Mouse (Mus musculus) forebrain, embryonic 16.5 days (tissue): ENCODE data around the gene Ndufa13. TPM values are rescaled to one million over a fixed set of nuclear protein-coding genes. Genes with fewer than 3 reads are reported as not detected.

Source experiments
- ATAC-seq: fragments of 200-750 bp; cut with Nextera tagmentation; 2 replicates; pipeline ENCODE4 v1.8.0; 2017; ENCODE audit warnings: mild to moderate bottlenecking, moderate library complexity
- H3K27ac ChIP-seq: fragments of 300-500 bp; sonication (generic); 2 replicates; pipeline ENCODE4 v1.5.1; 2014; ENCODE audit warnings: low read length, control low read depth
- H3K27me3 ChIP-seq: fragments of 300-500 bp; sonication (generic); replicated peaks from 2 replicates; pipeline ENCODE4 v1.6.1; 2014; ENCODE audit warnings: low read length; ENCODE audit not compliant: control insufficient read depth, insufficient read depth
- H3K36me3 ChIP-seq: fragments of 300-500 bp; sonication (generic); 2 replicates; pipeline ENCODE4 v1.6.1; 2014; ENCODE audit not compliant: control insufficient read depth, insufficient read depth
- H3K4me1 ChIP-seq: fragments of 300-500 bp; sonication (generic); replicated peaks from 2 replicates; pipeline ENCODE4 v1.6.1; 2014; ENCODE audit warnings: low read length; ENCODE audit not compliant: control insufficient read depth, insufficient read depth
- H3K4me2 ChIP-seq: fragments of 300-500 bp; sonication (generic); 2 replicates; pipeline ENCODE4 v1.6.1; 2014; ENCODE audit warnings: mild to moderate bottlenecking, low read length, control low read depth
- H3K4me3 ChIP-seq: fragments of 300-500 bp; sonication (generic); replicated peaks from 2 replicates; pipeline ENCODE4 v1.5.1; 2014; ENCODE audit warnings: mild to moderate bottlenecking, low read length, control low read depth
- H3K9ac ChIP-seq: fragments of 300-500 bp; sonication (generic); replicated peaks from 2 replicates; pipeline ENCODE4 v1.6.1; 2014; ENCODE audit warnings: low read depth, low read length, control low read depth
- H3K9me3 ChIP-seq: fragments of 300-500 bp; sonication (generic); 2 replicates; pipeline ENCODE4 v1.6.1; 2016; ENCODE audit warnings: low read length; ENCODE audit not compliant: control insufficient read depth
- WGBS: fragments of 180-500 bp; shearing (Covaris S2); extraction: QIAGEN DNeasy Blood & Tissue Kit; methylation state at CpG from one replicate; pipeline ENCODE4 v1.1.7; 2014; 5-methylcytosine and 5-hydroxymethylcytosine counted together
- polyA plus RNA-seq: library from polyadenylated mRNA; unstranded; fragments of >200 nt; fragmentation: Nextera tagmentation; extraction: Ambion mirVana; gene quantifications from 2 replicates; pipeline ENCODE4 v1.2.1, GENCODE M21; 2015

Gene Ndufa13
- polyA plus RNA-seq, 1 experiment from 2014 or later = 144 TPM

DNA sequence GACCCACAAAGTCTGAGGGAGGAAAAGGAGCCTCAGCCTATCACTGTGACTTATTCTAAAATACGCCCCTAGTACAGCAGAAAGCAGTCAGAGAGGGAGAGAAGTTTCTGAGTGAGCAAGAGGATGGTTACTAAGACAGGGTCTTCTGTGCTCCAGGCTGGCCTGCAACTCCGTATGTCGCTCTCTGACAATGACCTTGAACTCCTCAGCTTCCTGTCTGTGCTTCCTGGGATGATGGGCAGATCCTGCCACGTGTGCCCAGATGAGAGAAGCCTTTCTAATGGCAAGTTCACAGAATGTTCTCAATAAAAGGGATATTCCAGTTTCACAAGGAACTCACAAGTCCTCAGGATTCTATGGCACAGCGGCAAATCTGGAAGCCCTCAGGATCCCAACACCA, 32.2 kb upstream of the Ndufa13 start:
- Histone ChIP-seq H3K4me3 (no peak overlapping the region), H3K27me3 (no peaks in the 10 kb centered on the region), H3K9ac (no peak overlapping the region), H3K4me2 (no peak overlapping the region), H3K27ac (no peak overlapping the region), H3K36me3 (no peaks in the 10 kb centered on the region), H3K9me3 (no peaks in the 10 kb centered on the region), H3K4me1 (no peaks in the 10 kb centered on the region)
- 94% methylated on average over 5 of the region's 5 CpGs for WGBS
- ATAC-seq = no peak

DNA sequence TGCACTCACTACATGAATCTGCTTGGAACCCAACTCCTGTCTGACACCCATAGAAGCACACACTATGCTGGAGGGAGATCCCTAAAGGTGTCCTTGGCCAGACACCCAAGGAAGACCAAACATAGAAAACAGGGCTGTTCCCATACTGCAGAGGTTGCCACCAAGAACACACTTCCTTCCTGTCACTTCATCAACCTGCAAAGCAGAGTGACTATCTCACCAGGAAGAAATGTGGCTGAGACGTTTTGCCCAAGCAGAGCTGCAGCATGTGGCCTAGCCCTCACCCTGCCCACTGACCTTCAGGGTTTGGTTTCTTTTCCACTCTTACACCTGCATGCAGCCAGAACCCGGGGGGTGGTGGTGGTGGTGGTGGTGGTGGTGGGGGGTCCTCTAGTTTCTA, 31.5 kb upstream of the Ndufa13 start:
- Histone ChIP-seq H3K36me3 (no peaks in the 10 kb centered on the region), H3K27me3 (no peaks in the 10 kb centered on the region), H3K9me3 (no peaks in the 10 kb centered on the region), H3K9ac (no peak overlapping the region), H3K4me2 (no peak overlapping the region), H3K4me3 (no peak overlapping the region), H3K27ac (no peak overlapping the region), H3K4me1 (no peaks in the 10 kb centered on the region)
- WGBS = 89% methylated on average over 2 of the region's 2 CpGs
- no peak for ATAC-seq

DNA sequence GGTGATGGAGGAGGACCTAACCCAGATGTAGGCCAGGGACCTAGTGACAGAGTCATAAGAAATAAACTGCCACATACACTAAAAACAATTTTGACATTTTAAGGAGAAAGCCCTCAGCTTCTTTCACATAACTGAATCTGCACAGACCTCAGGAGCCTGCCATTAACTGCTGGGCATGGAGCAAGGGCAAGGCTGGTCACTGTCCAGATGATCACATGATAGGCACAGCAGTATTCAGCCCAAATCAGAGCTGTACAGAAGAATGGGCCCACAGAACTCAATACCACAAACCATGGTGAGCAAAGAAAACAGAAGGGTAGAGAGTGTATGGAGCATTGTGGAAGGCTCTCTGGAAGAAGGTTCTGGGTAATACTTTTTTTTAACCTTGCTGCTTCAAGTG, 24.5 kb upstream of the Ndufa13 start:
- Histone ChIP-seq H3K27me3 (no peaks in the 10 kb centered on the region), H3K9ac (no peak overlapping the region), H3K4me2 (no peak overlapping the region), H3K4me1 (no peaks in the 10 kb centered on the region), H3K27ac (no peak overlapping the region), H3K9me3 (no peaks in the 10 kb centered on the region), H3K4me3 (no peak overlapping the region), H3K36me3 (no peaks in the 10 kb centered on the region)
- no peak for ATAC-seq

DNA sequence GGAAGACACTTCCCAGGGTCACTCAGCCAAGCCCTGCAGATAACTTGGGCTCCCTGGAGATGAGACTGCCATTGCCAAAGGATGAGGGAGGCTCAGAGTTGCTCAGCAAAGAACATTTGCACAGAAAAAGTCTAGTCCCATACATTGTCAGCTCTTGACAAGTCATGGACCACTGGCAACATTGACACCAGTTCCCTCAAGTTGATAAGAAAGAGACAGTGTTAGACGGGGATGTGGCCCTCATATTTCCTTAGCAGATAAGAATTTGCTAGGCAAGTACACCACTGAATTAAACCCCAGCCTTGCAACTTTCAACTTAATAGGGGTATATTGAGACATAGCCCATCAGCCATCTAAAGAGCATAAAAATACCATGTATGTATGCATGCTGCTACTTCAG, 21.6 kb upstream of the Ndufa13 start:
- Histone ChIP-seq H3K9ac (no peak overlapping the region), H3K27ac (no peak overlapping the region), H3K4me2 (no peak overlapping the region), H3K27me3 (no peaks in the 10 kb centered on the region), H3K4me3 (no peak overlapping the region), H3K36me3 (no peaks in the 10 kb centered on the region), H3K9me3 (no peaks in the 10 kb centered on the region), H3K4me1 (peaks cover 10% of the 10 kb centered on the region)
- 84% methylated on average over 1 of the region's 1 CpGs for WGBS
- no peak for ATAC-seq

DNA sequence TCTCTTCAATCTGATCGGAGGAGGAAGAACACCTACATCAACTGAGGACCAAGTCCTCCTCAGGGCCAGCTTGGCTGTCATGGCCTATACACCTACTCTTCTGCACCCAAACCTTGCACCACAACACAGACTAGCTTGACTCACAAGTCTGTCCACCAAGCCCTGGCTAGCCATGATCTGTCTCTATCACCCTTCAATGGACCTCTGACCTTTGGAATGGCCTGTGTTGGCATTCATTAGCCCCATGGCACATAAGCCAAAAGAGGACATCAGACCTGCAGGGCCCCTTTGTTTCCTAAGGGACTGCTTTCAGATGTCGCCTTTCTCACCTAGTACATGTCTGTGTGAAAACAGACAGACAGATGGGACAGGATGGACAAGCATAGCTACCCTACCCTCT, 18.8 kb upstream of the Ndufa13 start:
- Histone ChIP-seq H3K27ac (no peak overlapping the region), H3K4me1 (peaks cover 10% of the 10 kb centered on the region), H3K27me3 (no peaks in the 10 kb centered on the region), H3K36me3 (0 out of 2 replicates have a peak, but pooled peaks cover 3% of the 10 kb centered on the region), H3K4me3 (no peak overlapping the region), H3K9ac (no peak overlapping the region), H3K9me3 (no peaks in the 10 kb centered on the region), H3K4me2 (no peak overlapping the region)
- 85% methylated on average over 2 of the region's 2 CpGs for WGBS
- ATAC-seq = no peak

DNA sequence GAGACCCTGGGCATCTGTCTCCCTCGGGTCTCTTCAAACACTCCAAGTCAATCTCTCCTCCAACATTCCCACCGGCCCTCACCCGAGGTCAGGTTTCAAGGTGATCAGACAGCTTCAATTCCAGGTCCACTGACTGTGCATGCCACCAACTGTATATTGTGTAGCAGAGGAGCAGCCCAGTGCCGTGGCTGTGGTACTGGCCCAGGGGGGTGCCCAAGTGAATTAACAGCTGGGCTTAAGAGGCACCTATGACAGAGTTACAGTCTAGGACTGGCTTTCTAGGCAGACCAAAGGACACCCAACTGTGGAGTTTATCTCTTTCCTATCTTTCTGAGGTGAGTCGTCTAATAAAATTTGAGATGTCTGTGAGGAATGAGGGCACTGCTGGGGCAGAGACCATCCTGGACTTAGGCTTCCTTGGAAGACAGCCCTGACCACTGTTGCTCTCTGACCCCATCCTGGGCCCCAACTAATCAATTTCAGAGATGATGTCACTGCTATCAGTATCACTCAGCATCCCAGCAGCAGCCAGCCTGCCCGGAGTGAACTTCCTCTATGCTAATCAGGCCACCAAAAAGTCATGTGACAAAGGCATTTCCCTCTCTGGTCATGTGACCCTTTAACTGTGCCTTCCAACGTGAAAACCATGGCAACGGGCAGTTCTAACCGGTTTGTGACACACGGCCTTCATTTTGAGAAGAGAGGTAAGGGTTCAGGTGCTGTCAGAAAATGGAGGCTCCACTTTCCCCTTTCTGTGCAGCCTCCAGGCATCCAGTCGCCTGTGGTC, 17.7 kb upstream of the Ndufa13 start:
- Histone ChIP-seq H3K4me3 (no peak overlapping the region), H3K4me2 (no peak overlapping the region; the same call in 1 of the 2 replicates), H3K9me3 (no peaks in the 10 kb centered on the region), H3K27ac (peak overlapping the region; percentile 29), H3K4me1 (peaks cover 10% of the 10 kb centered on the region), H3K27me3 (no peaks in the 10 kb centered on the region), H3K36me3 (0 out of 2 replicates have a peak, but pooled peaks cover 4% of the 10 kb centered on the region), H3K9ac (no peak overlapping the region)
- ATAC-seq = peak; percentile 32; the same call in 1 of the 2 replicates
- 52% methylated on average over 11 of the region's 11 CpGs for WGBS

DNA sequence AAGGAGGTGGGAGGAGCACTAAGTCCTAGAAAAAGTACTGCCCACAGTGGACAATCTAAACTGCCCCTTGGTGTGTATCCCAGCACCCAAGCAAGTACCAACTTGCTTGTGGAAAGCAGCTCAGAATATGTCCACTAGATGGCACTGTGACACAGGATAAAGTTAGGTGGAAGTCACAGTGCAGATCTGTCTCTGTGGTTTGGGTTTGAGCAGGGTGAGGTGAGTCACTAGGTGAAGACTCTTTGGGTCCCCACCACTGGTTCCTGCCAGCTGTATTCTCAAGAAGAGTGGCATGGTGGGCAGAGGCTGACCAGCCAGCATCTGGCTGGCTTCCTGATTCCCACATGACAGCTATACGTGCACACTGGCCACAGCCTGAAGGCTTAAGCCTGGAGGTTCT, 16.7 kb upstream of the Ndufa13 start:
- WGBS = 79% methylated on average over 1 of the region's 1 CpGs
- Histone ChIP-seq H3K27me3 (no peaks in the 10 kb centered on the region), H3K4me1 (peaks cover 10% of the 10 kb centered on the region), H3K4me2 (no peak overlapping the region), H3K9me3 (no peaks in the 10 kb centered on the region), H3K27ac (no peak overlapping the region), H3K36me3 (peaks cover 8% of the 10 kb centered on the region; the same call in 1 of the 2 replicates), H3K4me3 (no peak overlapping the region), H3K9ac (no peak overlapping the region)
- peak; percentile 69 for ATAC-seq

DNA sequence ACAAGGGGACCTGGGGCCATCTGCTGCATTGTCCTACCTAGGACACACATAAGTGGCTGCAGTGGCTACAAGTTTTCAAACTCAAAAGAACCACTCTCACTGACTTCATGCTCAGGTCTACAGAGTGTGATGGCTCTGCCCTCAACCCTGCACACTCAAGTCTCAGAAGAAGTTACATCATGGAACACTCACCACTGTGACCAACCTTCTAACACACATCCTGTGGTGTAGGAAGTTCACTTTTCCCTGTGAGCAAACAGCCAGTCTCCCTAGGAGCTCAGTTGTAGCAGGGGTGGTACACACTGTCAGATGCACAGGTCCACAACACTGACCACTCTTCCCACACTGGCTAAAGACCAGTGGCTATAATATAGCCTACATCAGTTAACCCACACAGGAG, 16.1 kb upstream of the Ndufa13 start:
- H3K4me3 ChIP-seq = no peak overlapping the region
- H3K9ac ChIP-seq = no peak overlapping the region
- no peak overlapping the region for H3K4me2 ChIP-seq
- H3K36me3 ChIP-seq = peaks cover 10% of the 10 kb centered on the region; the same call in 1 of the 2 replicates
- H3K9me3 ChIP-seq = no peaks in the 10 kb centered on the region
- H3K4me1 ChIP-seq = peaks cover 10% of the 10 kb centered on the region
- no peaks in the 10 kb centered on the region for H3K27me3 ChIP-seq
- no peak overlapping the region for H3K27ac ChIP-seq
- peak; percentile 27 for ATAC-seq

DNA sequence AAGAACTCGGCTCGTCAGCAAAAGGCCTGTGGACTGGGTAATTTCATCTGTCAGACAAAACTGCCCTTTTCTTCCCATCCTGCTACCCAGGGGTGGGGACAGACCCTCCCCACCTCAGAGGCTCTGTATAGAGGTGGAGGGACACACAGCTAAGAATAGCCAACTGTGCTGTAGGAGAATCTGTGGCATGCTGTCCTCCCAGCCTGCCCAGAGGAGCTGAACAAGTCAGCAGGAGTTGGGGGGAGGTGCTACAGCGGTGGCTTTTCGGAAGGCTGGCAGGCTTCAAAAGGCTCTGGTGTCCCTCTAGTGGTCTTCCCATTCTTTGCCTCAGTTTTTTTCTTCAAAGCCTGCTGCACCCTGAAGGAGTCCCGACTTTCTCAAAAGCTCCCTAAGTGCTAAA, 13.4 kb upstream of the Ndufa13 start:
- Histone ChIP-seq H3K4me3 (no peak overlapping the region), H3K27ac (no peak overlapping the region), H3K4me2 (no peak overlapping the region), H3K36me3 (peaks cover 16% of the 10 kb centered on the region), H3K27me3 (no peaks in the 10 kb centered on the region), H3K9ac (no peak overlapping the region), H3K4me1 (peaks cover 7% of the 10 kb centered on the region), H3K9me3 (no peaks in the 10 kb centered on the region)
- 46% methylated on average over 5 of the region's 5 CpGs for WGBS
- ATAC-seq = no peak

DNA sequence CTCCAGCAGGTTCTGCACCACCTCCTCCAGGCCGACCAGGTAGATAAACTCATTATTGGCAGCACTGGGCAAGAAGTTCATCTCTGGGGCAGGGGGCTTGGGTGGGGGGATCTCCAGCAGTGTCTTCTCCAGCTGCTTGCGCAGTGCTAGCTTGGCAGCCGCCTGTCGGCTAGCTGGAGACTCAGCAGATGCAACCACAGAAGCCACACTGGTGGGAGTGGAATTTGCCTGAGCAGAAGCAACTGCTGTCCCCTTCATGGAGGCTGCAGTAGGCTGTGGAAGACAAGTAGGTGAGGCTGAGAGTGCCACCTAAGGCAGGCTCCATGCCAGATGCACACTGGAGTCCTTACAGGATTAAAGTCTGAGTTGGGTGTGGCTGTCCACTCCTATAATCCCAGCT, 12.2 kb upstream of the Ndufa13 start:
- no peak overlapping the region for H3K9ac ChIP-seq
- H3K27ac ChIP-seq = no peak overlapping the region
- no peak overlapping the region for H3K4me2 ChIP-seq
- H3K4me1 ChIP-seq = no peaks in the 10 kb centered on the region
- H3K27me3 ChIP-seq = no peaks in the 10 kb centered on the region
- no peaks in the 10 kb centered on the region for H3K9me3 ChIP-seq
- WGBS = 92% methylated on average over 4 of the region's 4 CpGs
- no peak overlapping the region for H3K4me3 ChIP-seq
- H3K36me3 ChIP-seq = peaks cover 20% of the 10 kb centered on the region
- no peak for ATAC-seq
